Mouse (Mus musculus) spleen, adult 2 months (tissue): ENCODE results near the gene Olfr1477.

Experiments used
- CTCF ChIP-seq: fragments of 200-500 bp; IDR thresholded peaks from 2 replicates; pipeline ENCODE4 v1.5.1; 2011; ENCODE audit warnings: mild to moderate bottlenecking, inconsistent platforms; ENCODE audit not compliant: insufficient read depth, insufficient read length, insufficient replicate concordance; ENCODE audit errors: extremely low read depth
- POLR2A ChIP-seq: fragments of 200-500 bp; IDR thresholded peaks from 2 replicates; pipeline ENCODE4 v1.6.1; 2011; ENCODE audit warnings: low read depth, low read length, inconsistent platforms

DNA sequence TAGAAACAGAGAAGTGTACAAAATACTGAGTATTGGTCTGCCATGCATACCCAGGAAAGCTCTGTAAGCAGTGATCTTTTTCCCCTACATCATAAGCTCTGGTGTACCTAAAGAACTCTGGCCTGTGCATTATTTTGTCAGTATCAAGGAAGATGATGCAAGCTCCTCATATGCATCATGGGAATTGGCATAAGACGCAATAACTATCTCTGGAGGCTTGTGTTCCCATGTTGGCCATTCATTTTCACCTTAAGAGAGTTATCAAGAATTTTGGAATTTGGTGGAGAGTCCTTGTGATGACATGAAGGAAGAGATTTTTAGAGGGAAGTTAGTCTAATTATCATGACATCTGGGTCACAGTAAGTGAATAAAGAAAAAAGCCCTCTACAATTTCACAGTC, 44.4 kb upstream of the Olfr1477 start, which contains the start of gene Olfr1472:
- TF ChIP-seq CTCF (no peak), POLR2A (no peak)
